Mouse (Mus musculus): ENCODE results near the gene Strap.

GRCm38 (mm10) chr6:137751551-137752274 is 16.8 kb downstream of the Strap start:
- TF ChIP-seq CTCF (IDR thresholded peaks at IDR 0.05; ENCODE audit: borderline replicate concordance, extremely low read depth, insufficient read depth, insufficient read length) (no peak), POLR2A (IDR thresholded peaks at IDR 0.05; ENCODE audit: borderline replicate concordance, extremely low read depth, insufficient read depth, insufficient read length, poor library complexity, severe bottlenecking) (no peak)

All from brain, embryonic 14.5 days (tissue).